Mouse (Mus musculus): ENCODE measurements around the gene Polr2i. TPM values are rescaled to one million over a fixed set of nuclear protein-coding genes. Genes with fewer than 3 reads are reported as not detected.
A peak's percentile ranks its signal among the peaks of the same experiment; 100 is the strongest.

The Polr2i gene
- polyA plus RNA-seq, 1 experiment from 2014 or later = 91.2 TPM

DNA sequence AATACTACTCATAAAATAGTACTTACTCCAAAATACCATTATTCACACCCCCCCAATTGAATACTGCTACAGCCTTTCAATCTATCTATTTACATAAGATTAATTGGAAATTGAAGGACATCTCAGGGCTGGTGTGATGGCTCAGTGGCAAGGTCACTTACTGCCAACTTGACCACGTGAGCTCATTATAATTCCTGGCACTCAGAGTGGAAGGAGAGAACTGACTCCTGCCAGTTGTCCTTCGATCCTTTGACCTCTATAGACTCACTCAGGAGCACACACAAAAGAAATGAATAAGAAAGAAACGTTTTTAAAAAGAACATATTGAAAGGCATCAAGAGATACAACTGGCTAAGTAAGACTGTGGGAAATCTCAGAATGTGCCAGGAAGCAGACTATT is 15.9 kb upstream of the Polr2i start:
- no peak for TF ChIP-seq CTCF (IDR thresholded peaks at IDR 0.05; ENCODE audit: low read depth)
- ATAC-seq = no peak
- H3K9me3 ChIP-seq (ENCODE audit: control insufficient read depth) = no peaks in the 10 kb centered on the region
- H3K9ac ChIP-seq (ENCODE audit: low read depth, low read length) = no peak overlapping the region
- no peak overlapping the region for H3K4me3 ChIP-seq (ENCODE audit: low read depth, low read length)
- no peak overlapping the region for H3K27ac ChIP-seq (ENCODE audit: low read depth, low read length)
- H3K36me3 ChIP-seq (ENCODE audit: control insufficient read depth, insufficient read depth) = no peaks in the 10 kb centered on the region
- 91% methylated on average over 3 of the region's 3 CpGs for WGBS
- no peaks in the 10 kb centered on the region for H3K27me3 ChIP-seq (replicated peaks; ENCODE audit: control insufficient read depth, insufficient read depth, low read length)
- 0 out of 2 replicates have a peak, but pooled peaks cover 6% of the 10 kb centered on the region for H3K4me1 ChIP-seq (replicated peaks; ENCODE audit: control insufficient read depth, insufficient read depth, low read length)
- H3K4me2 ChIP-seq (replicated peaks; ENCODE audit: low read depth) = no peak overlapping the region

DNA sequence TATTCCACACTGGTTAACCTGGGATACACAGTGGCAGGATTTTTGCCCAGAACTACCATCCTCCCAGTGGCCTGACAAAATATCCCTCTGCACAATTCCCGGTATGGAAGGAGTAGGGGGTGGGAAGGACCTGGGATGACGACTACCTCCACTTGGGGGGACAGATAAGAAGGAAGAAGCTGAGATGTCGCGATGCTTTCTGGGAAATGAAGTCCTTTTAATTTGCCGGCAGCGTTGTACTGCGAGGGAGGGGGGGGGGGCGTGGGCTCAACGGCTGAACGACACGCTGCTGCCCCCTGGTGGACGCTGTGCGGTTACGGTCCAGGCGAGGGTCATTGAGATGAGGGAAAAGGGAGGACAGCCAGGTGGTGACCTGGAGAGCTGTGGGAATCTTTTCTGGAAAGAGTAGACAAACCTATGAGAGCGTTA is 15.0 kb upstream of the Polr2i start:
- TF ChIP-seq CTCF (IDR thresholded peaks at IDR 0.05; ENCODE audit: low read depth) = peak; percentile 98
- Histone ChIP-seq H3K9ac (ENCODE audit: low read depth, low read length) (no peak overlapping the region), H3K4me3 (ENCODE audit: low read depth, low read length) (no peak overlapping the region), H3K4me2 (replicated peaks; ENCODE audit: low read depth) (peak overlapping the region; percentile 51), H3K9me3 (ENCODE audit: control insufficient read depth) (no peaks in the 10 kb centered on the region), H3K36me3 (ENCODE audit: control insufficient read depth, insufficient read depth) (no peaks in the 10 kb centered on the region), H3K27ac (ENCODE audit: low read depth, low read length) (no peak overlapping the region), H3K27me3 (replicated peaks; ENCODE audit: control insufficient read depth, insufficient read depth, low read length) (no peaks in the 10 kb centered on the region), H3K4me1 (replicated peaks; ENCODE audit: control insufficient read depth, insufficient read depth, low read length) (0 out of 2 replicates have a peak, but pooled peaks cover 6% of the 10 kb centered on the region)
- under 1% methylated on average over 15 of the region's 16 CpGs for WGBS
- peak; percentile 41 for ATAC-seq

DNA sequence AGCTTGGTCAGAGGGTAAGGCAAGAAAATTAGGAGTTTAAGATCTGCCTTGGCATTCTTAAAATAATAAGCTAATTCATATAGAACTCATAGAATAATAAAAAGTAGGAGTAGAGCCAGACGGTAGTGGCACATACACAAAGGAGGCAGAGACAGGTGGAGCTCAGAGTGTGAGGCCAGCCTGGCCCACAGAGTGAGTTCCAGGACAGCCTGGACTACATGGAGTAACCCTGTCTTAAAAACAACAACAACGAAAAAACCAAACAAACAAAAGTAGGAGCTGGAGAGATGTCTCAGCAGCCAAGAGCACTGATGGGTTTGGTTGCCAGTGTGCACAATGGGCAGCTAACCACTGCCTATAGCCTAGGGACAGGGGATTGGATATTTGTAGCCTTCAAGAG is 14.5 kb upstream of the Polr2i start:
- H3K4me3 ChIP-seq (ENCODE audit: low read depth, low read length) = no peak overlapping the region
- no peak for TF ChIP-seq CTCF (IDR thresholded peaks at IDR 0.05; ENCODE audit: low read depth)
- no peak overlapping the region for H3K9ac ChIP-seq (ENCODE audit: low read depth, low read length)
- 79% methylated on average over 2 of the region's 2 CpGs for WGBS
- H3K4me1 ChIP-seq (replicated peaks; ENCODE audit: control insufficient read depth, insufficient read depth, low read length) = 0 out of 2 replicates have a peak, but pooled peaks cover 6% of the 10 kb centered on the region
- H3K4me2 ChIP-seq (replicated peaks; ENCODE audit: low read depth) = no peak overlapping the region
- no peak overlapping the region for H3K27ac ChIP-seq (ENCODE audit: low read depth, low read length)
- H3K27me3 ChIP-seq (replicated peaks; ENCODE audit: control insufficient read depth, insufficient read depth, low read length) = no peaks in the 10 kb centered on the region
- H3K9me3 ChIP-seq (ENCODE audit: control insufficient read depth) = no peaks in the 10 kb centered on the region
- ATAC-seq = no peak
- no peaks in the 10 kb centered on the region for H3K36me3 ChIP-seq (ENCODE audit: control insufficient read depth, insufficient read depth)

DNA sequence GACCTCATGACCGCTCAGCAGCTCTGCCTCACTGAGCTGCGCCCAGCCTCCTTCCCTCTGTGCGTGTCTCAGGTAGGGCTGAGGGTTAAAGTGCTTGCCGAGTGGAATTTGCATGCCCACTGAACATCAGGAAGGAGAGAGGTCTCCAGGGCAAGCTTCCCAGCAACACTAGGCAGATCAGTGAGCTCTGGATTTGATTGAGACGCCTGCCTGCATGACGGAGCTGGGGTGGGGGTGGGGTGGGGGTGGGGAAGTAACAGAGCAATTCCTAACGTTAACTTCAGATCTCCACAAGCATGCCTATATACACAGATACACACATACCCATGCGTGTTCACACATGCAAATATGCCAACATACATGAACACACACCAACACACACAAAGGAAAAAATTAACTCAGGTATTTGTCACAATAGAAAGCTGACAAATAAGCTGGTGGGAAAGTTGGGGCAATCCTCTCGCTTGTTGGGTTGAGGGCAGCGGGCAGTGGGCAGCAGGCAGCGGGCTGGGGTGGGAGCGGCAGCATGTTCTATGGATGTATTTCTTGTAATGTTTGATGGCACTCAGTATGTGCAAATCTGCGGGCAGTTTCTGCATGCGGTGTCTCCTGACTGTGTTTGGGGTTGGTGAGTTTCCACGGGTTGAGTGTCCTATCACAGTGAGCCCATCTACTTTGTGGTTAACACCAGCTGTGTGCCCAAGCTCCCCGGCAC is 12.3 kb upstream of the Polr2i start:
- 2% methylated on average over 16 of the region's 16 CpGs for WGBS
- Histone ChIP-seq H3K4me2 (replicated peaks; ENCODE audit: low read depth) (peak overlapping the region; percentile 94), H3K27me3 (replicated peaks; ENCODE audit: control insufficient read depth, insufficient read depth, low read length) (no peaks in the 10 kb centered on the region), H3K9ac (ENCODE audit: low read depth, low read length) (peak overlapping the region; percentile 50), H3K4me3 (ENCODE audit: low read depth, low read length) (peak overlapping the region; percentile 50), H3K36me3 (ENCODE audit: control insufficient read depth, insufficient read depth) (peaks cover 9% of the 10 kb centered on the region; the same call in 1 of the 2 replicates), H3K4me1 (replicated peaks; ENCODE audit: control insufficient read depth, insufficient read depth, low read length) (0 out of 2 replicates have a peak, but pooled peaks cover 6% of the 10 kb centered on the region), H3K9me3 (ENCODE audit: control insufficient read depth) (no peaks in the 10 kb centered on the region), H3K27ac (ENCODE audit: low read depth, low read length) (peak overlapping the region; percentile 70)
- peak; percentile 62 for ATAC-seq
- no peak for TF ChIP-seq CTCF (IDR thresholded peaks at IDR 0.05; ENCODE audit: low read depth)

DNA sequence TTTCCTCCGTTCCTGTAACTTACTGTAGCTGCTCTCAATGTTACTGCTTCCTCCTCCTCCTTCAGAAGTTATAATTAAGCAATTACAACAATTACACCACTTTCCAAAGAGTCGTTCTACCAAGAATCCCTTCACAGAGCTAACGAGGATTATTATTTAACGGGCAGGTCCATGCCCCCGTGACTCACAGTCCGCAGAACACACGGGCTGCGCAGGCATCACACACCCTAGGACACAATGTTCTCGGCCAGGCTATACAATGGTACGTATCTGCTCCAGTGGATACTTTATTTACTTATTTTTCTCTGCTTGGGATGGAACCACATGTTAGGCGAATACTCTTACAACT is 11.8 kb upstream of the Polr2i start:
- no peak for TF ChIP-seq CTCF (IDR thresholded peaks at IDR 0.05; ENCODE audit: low read depth)
- Histone ChIP-seq H3K27me3 (replicated peaks; ENCODE audit: control insufficient read depth, insufficient read depth, low read length) (no peaks in the 10 kb centered on the region), H3K4me2 (replicated peaks; ENCODE audit: low read depth) (peak overlapping the region; percentile 94), H3K4me1 (replicated peaks; ENCODE audit: control insufficient read depth, insufficient read depth, low read length) (0 out of 2 replicates have a peak, but pooled peaks cover 6% of the 10 kb centered on the region), H3K27ac (ENCODE audit: low read depth, low read length) (peak overlapping the region; percentile 70), H3K36me3 (ENCODE audit: control insufficient read depth, insufficient read depth) (peaks cover 13% of the 10 kb centered on the region), H3K9ac (ENCODE audit: low read depth, low read length) (peak overlapping the region; percentile 50), H3K9me3 (ENCODE audit: control insufficient read depth) (no peaks in the 10 kb centered on the region), H3K4me3 (ENCODE audit: low read depth, low read length) (peak overlapping the region; percentile 50)
- ATAC-seq = peak; percentile 79
- whole genome bisulfite sequencing = 13% methylated on average over 11 of the region's 11 CpGs

DNA sequence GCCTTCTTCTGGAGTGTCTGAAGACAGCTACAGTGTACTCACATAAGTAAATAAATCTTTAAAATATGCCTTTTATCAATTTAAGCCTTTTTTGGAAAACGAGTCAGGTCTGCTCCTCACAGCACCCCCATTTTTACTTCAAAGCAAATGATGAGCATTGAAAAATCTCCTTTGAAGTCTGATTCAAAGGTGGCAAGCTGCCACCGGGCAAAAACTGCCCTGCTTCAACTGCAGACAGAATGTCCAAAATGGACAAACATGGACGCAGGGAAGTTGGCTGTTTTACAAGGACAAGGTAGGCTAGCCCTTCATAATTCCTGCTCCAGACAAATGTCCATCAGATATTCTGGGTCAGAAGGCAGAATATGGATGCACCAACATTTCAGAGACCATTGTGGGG is 10.3 kb upstream of the Polr2i start:
- no peak overlapping the region for H3K9ac ChIP-seq (ENCODE audit: low read depth, low read length)
- no peaks in the 10 kb centered on the region for H3K9me3 ChIP-seq (ENCODE audit: control insufficient read depth)
- no peak overlapping the region for H3K4me2 ChIP-seq (replicated peaks; ENCODE audit: low read depth)
- ATAC-seq = no peak
- H3K4me1 ChIP-seq (replicated peaks; ENCODE audit: control insufficient read depth, insufficient read depth, low read length) = 0 out of 2 replicates have a peak, but pooled peaks cover 6% of the 10 kb centered on the region
- no peaks in the 10 kb centered on the region for H3K27me3 ChIP-seq (replicated peaks; ENCODE audit: control insufficient read depth, insufficient read depth, low read length)
- H3K4me3 ChIP-seq (ENCODE audit: low read depth, low read length) = no peak overlapping the region
- 83% methylated on average over 3 of the region's 3 CpGs for WGBS
- TF ChIP-seq CTCF (IDR thresholded peaks at IDR 0.05; ENCODE audit: low read depth) = no peak
- no peak overlapping the region for H3K27ac ChIP-seq (ENCODE audit: low read depth, low read length)
- H3K36me3 ChIP-seq (ENCODE audit: control insufficient read depth, insufficient read depth) = peaks cover 27% of the 10 kb centered on the region

Data from intestine, postnatal 0 days (tissue).